In the genomic region with DNA sequence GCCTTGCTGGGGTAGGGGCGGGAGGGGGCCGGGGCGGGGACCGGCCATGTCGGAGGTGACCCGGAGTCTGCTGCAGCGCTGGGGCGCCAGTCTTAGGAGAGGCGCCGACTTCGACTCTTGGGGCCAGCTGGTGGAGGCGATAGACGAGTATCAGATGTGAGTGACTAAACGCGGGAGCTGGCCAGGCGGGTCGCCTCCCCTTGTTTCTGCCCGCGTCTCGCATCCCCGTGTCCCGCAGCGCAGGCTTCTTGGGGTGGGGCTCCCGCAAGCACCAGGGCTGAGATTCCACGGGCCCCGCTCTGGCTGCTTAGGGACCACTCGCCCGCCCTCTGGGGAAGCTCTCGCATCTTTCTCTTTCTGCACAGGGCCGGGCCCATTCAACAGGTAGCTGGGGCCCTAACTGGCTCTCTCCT, we compare ENCODE assay signal across 8 mouse cellular contexts. TPM values are rescaled to one million over a fixed set of nuclear protein-coding genes. Genes with fewer than 3 reads are reported as not detected.
DNase-seq lines count a peak whose midpoint lies in the region; ATAC-seq and TF ChIP-seq lines count a peak whose summit lies in the region.

No protein-coding gene starts in this region.

- H3K4me2 ChIP-seq in hindbrain, postnatal 0 days (ENCODE audit: low read depth, low read length), result peak overlapping the region; percentile 55

- under 1% methylated on average over 28 of the region's 30 CpGs for WGBS in hindbrain, postnatal 0 days

- TF ChIP-seq CTCF in hindbrain, postnatal 0 days (IDR thresholded peaks at IDR 0.05; ENCODE audit: low read depth), result no peak

- no peaks in the 10 kb centered on the region for H3K4me1 ChIP-seq in hindbrain, postnatal 0 days (ENCODE audit: insufficient read depth, low read length)

- DNase-seq in ovary, postnatal 10 days (ENCODE audit: low spot score), result peak; percentile 39
- no peak for DNase-seq in ovary, postnatal 36 days (ENCODE audit: low spot score)
- DNase-seq in adipocyte (ENCODE audit: low spot score), result peak; percentile 43
- peak; percentile 46 for DNase-seq in hindbrain, postnatal 0 days (ENCODE audit: low spot score)
- peak; percentile 30 for DNase-seq in lung, postnatal 14 days
- peak; percentile 15 for DNase-seq in skeletal muscle tissue, adult 2 months (ENCODE audit: low read depth, low spot score)
- no peak for DNase-seq in layer of hippocampus, adult 8-10 months (ENCODE audit: low spot score in 2 of 2)

- peak overlapping the region; percentile 39 for H3K9ac ChIP-seq in hindbrain, postnatal 0 days (replicated peaks; ENCODE audit: low read length)

- H3K4me3 ChIP-seq in hindbrain, postnatal 0 days (ENCODE audit: low read length), result peak overlapping the region; percentile 46

- 0 out of 2 replicates have a peak, but pooled peaks cover 7% of the 10 kb centered on the region for H3K36me3 ChIP-seq in hindbrain, postnatal 0 days (ENCODE audit: insufficient read depth, low read length)

- H3K9me3 ChIP-seq in hindbrain, postnatal 0 days (ENCODE audit: low read length), result no peaks in the 10 kb centered on the region

- peak overlapping the region; percentile 13; the same call in 1 of the 2 replicates for H3K27ac ChIP-seq in hindbrain, postnatal 0 days

- no peaks in the 10 kb centered on the region for H3K27me3 ChIP-seq in hindbrain, postnatal 0 days (ENCODE audit: insufficient read depth, low read length)

- ATAC-seq in erythroid progenitor cell, adult 5-6 weeks (replicated peaks; ENCODE audit: low FRiP score, poor library complexity, severe bottlenecking), result peak; percentile 45
- ATAC-seq in hindbrain, postnatal 0 days, result no peak; the same call in 1 of the 2 replicates

RNA-seq across cellular contexts. Expression of a gene that starts 0.4 kb away (rescaled TPM):
- total RNA-seq in erythroid progenitor cell, adult 5-6 weeks (2015; ENCODE audit: low replicate concordance), result 32.7 and 42.5 TPM in 2 replicates
- 82.6 and 82.8 TPM in 2 replicates for total RNA-seq in erythroid progenitor cell, adult 5-6 weeks (2017; ENCODE audit: low replicate concordance)
- 80.6 and 93.8 TPM in 2 replicates for total RNA-seq in hindbrain, postnatal 0 days (2014; rRNA removed)
- polyA plus RNA-seq in hindbrain, postnatal 0 days (2015; fragmentation: Nextera tagmentation; extraction: Ambion mirVana), result 82.3 and 84.4 TPM in 2 replicates
- 10 to 100 TPM; 47.5 to 63.0 (median 56.3) TPM for total RNA-seq in layer of hippocampus, adult 8-10 months (2022)

RNA-seq across cellular contexts. Expression of a gene that starts 1.1 kb away (rescaled TPM):
- total RNA-seq in erythroid progenitor cell, adult 5-6 weeks (2015; ENCODE audit: low replicate concordance), result 40.7 and 75.9 TPM in 2 replicates
- total RNA-seq in erythroid progenitor cell, adult 5-6 weeks (2017; ENCODE audit: low replicate concordance), result 90.7 and 92.3 TPM in 2 replicates
- 48.5 and 63.1 TPM in 2 replicates for total RNA-seq in hindbrain, postnatal 0 days (2014; rRNA removed)
- 49.9 and 52.6 TPM in 2 replicates for polyA plus RNA-seq in hindbrain, postnatal 0 days (2015; fragmentation: Nextera tagmentation; extraction: Ambion mirVana)
- total RNA-seq in layer of hippocampus, adult 8-10 months (2022), result 10 to 100 TPM; 47.1 to 53.3 (median 49.8) TPM

Comparison
In these comparisons a context has a peak if more than half of its experiments do, and no peak if none do; other contexts are left out.
1. DNase-seq: peak in ovary, postnatal 10 days (single experiment), adipocyte (single experiment), hindbrain, postnatal 0 days (single experiment), lung, postnatal 14 days (single experiment) and skeletal muscle tissue, adult 2 months (single experiment); none in ovary, postnatal 36 days (single experiment) and layer of hippocampus, adult 8-10 months (0 of 2).